Mouse (Mus musculus) limb, embryonic 12.5 days (tissue): ENCODE data around the gene Tmod2. TPM values are rescaled to one million over a fixed set of nuclear protein-coding genes. Genes with fewer than 3 reads are reported as not detected.
"Not testable (repeated sequence)": the region's sequence is repeated elsewhere in the genome, so short reads cannot be mapped to it uniquely, and the experiment has no call there.

Source experiments
- ATAC-seq: fragments of 200-750 bp; cut with Nextera tagmentation; 2 replicates; pipeline ENCODE4 v1.8.0; 2017; ENCODE audit warnings: low read depth, moderate TSS enrichment; ENCODE audit not compliant: insufficient number of reproducible peaks, insufficient read depth, low FRiP score, low TSS enrichment
- H3K27ac ChIP-seq: fragments of 300-500 bp; sonication (generic); 2 replicates; pipeline ENCODE4 v1.5.1; 2016; ENCODE audit warnings: mild to moderate bottlenecking, moderate library complexity
- H3K27me3 ChIP-seq: fragments of 300-500 bp; sonication (generic); 2 replicates; pipeline ENCODE4 v1.6.1; 2016; ENCODE audit warnings: mild to moderate bottlenecking, moderate library complexity
- H3K36me3 ChIP-seq: fragments of 300-500 bp; sonication (generic); 2 replicates; pipeline ENCODE4 v1.6.1; 2016; ENCODE audit warnings: mild to moderate bottlenecking, moderate library complexity
- H3K4me1 ChIP-seq: fragments of 300-500 bp; sonication (generic); replicated peaks from 2 replicates; pipeline ENCODE4 v1.6.1; 2016
- H3K4me2 ChIP-seq: fragments of 300-500 bp; sonication (generic); 2 replicates; pipeline ENCODE4 v1.6.1; 2016; ENCODE audit warnings: mild to moderate bottlenecking, moderate library complexity
- H3K4me3 ChIP-seq: fragments of 300-500 bp; sonication (generic); replicated peaks from 2 replicates; pipeline ENCODE4 v1.5.1; 2016; ENCODE audit warnings: mild to moderate bottlenecking
- H3K9ac ChIP-seq: fragments of 300-500 bp; sonication (generic); replicated peaks from 2 replicates; pipeline ENCODE4 v1.6.1; 2016; ENCODE audit warnings: mild to moderate bottlenecking, moderate library complexity
- H3K9me3 ChIP-seq: fragments of 300-500 bp; sonication (generic); 2 replicates; pipeline ENCODE4 v1.6.1; 2016; ENCODE audit warnings: mild to moderate bottlenecking, moderate library complexity
- WGBS: fragments of 180-500 bp; shearing (Covaris S2); methylation state at CpG from one replicate; pipeline ENCODE4 v1.1.7; 2016; 5-methylcytosine and 5-hydroxymethylcytosine counted together
- polyA plus RNA-seq: library from polyadenylated mRNA; unstranded; fragments of >200 nt; fragmentation: Nextera tagmentation; extraction: Ambion mirVana; gene quantifications from 2 replicates; pipeline ENCODE4 v1.2.1, GENCODE M21; 2016

The Tmod2 gene
- polyA plus RNA-seq, 1 experiment from 2014 or later, result 26.7 TPM

DNA sequence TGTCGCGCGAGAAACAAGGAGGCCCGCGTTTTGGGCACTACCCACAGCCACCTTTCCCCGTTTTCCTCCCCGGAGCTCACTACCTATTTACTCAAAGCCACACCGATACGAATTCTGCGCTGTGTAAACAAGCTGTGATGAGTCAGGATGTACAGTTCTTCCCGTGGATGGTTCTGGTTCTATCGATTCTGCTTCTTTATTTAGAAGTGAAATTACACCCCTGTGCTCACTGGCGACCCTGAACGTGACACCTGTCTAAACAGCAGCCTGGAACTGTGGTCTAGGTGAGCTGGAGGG, 15.1 kb upstream of the Tmod2 start:
- Histone ChIP-seq H3K9ac (peak overlapping the region; percentile 91), H3K9me3 (no peaks in the 10 kb centered on the region), H3K36me3 (no peaks in the 10 kb centered on the region), H3K4me2 (peak overlapping the region; percentile 76), H3K27ac (peak overlapping the region; percentile 91), H3K27me3 (peaks cover 7% of the 10 kb centered on the region), H3K4me3 (peak overlapping the region; percentile 79), H3K4me1 (peaks cover 6% of the 10 kb centered on the region)
- no peak for ATAC-seq
- WGBS, result under 1% methylated on average over 14 of the region's 14 CpGs

DNA sequence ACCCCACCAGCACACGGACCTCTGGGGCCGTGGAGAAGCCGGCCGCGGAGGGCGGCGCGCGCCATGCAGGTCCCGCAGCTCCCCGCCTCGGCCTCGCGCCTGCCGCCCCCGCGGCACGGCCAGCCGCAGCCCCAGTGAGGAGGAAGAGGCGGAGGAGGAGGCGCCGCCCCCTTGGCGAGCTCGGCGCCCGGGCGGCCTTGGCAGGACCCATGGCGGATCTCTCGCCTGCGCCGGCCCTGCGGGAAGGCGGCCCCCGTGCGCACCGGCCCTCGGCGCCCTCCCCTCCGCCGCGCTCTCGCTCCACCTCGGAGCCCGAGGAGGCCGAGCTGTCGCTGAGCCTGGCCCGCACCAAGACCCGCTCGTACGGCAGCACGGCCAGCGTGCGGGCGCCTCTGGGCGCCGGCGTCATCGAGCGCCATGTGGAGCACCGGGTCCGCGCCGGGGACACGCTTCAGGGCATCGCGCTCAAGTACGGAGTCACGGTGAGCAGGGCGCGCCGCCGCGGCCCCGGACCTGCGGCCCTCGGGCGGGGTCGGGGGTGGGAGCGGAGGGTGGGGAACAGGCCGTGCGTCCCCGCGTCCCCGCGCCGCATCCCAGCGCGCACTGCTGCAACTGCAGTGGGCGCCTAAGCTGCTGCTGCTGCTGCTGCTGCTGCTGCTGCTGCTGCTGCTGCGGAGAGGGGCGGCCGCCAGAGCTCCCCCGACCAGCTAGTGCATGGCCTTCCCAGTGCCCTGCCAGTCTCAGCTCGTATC, 14.6 kb upstream of the Tmod2 start, which contains the start of gene Lysmd2:
Gene Lysmd2 (plus strand): TSS at position 186 of the 752 bp plus-strand sequence.
- WGBS, result under 1% methylated on average over 66 of the region's 94 CpGs

DNA sequence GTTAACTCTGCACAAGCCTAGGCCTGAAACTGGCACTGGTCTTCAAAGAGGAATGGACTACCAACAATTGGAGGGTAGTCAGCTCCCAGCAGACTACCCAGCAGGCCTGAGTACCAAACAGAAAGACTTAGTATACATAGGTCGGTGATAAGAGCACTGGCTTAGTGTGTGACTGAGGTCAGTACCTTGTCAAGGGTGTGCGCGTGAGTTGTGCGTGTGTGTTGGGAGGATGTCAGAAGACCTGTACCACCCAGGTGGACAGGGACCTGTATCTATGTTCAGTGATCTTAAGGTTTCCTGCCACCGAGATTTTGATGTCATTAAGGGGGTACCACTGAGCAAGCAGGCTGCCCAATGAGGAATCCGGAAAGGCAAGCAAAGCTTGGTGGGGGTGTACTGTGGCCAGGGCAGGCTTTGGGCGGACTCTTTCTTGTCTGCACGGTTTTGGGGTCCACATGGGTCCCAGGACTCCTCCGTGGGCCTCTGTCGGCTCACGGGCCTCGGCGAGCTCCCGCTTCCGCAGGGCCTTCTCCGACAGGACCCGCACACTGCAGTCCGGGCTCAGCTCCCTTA, 13.9 kb upstream of the Tmod2 start:
- Histone ChIP-seq H3K4me2 (peak overlapping the region; percentile 76), H3K9me3 (0 out of 2 replicates have a peak, but pooled peaks cover 3% of the 10 kb centered on the region), H3K36me3 (no peaks in the 10 kb centered on the region), H3K27me3 (peaks cover 7% of the 10 kb centered on the region), H3K4me1 (peaks cover 6% of the 10 kb centered on the region), H3K9ac (peak overlapping the region; percentile 91), H3K4me3 (peak overlapping the region; percentile 79), H3K27ac (peak overlapping the region; percentile 91)
- peak; percentile 70 for ATAC-seq
- 14% methylated on average over 17 of the region's 18 CpGs for WGBS

More for the DNA sequence above, 14.6 kb upstream of the Tmod2 start, which contains the start of gene Lysmd2:
- H3K4me1 ChIP-seq, result peaks cover 6% of the 10 kb centered on the region
- H3K27me3 ChIP-seq, result peaks cover 7% of the 10 kb centered on the region
- H3K9me3 ChIP-seq, result no peaks in the 10 kb centered on the region
- peak within 1 kb of the TSS; percentile 76 for H3K4me2 ChIP-seq
- ATAC-seq, result peak; percentile 80
- H3K4me3 ChIP-seq, result peak within 1 kb of the TSS; percentile 79
- H3K9ac ChIP-seq, result peak within 1 kb of the TSS; percentile 91
- no peaks in the 10 kb centered on the region for H3K36me3 ChIP-seq
- peak within 1 kb of the TSS; percentile 91 for H3K27ac ChIP-seq

- Histone ChIP-seq H3K4me2 (no peak overlapping the region), H3K27me3 (peaks cover 7% of the 10 kb centered on the region), H3K9me3 (0 out of 2 replicates have a peak, but pooled peaks cover 3% of the 10 kb centered on the region), H3K4me3 (no peak overlapping the region), H3K27ac (no peak overlapping the region), H3K36me3 (no peaks in the 10 kb centered on the region), H3K4me1 (peaks cover 14% of the 10 kb centered on the region), H3K9ac (no peak overlapping the region)
- WGBS, result 85% methylated on average over 3 of the region's 3 CpGs
- ATAC-seq, result no peak
Observed at GRCm38 (mm10) chr9:75621428-75621827, 10.3 kb upstream of the Tmod2 start.

- not testable (repeated sequence) for ATAC-seq, H3K9ac ChIP-seq, H3K4me2 ChIP-seq, H3K4me3 ChIP-seq, H3K9me3 ChIP-seq, H3K27ac ChIP-seq, H3K36me3 ChIP-seq, H3K4me1 ChIP-seq, H3K27me3 ChIP-seq
- WGBS, result 86% methylated on average over 2 of the region's 2 CpGs
Observed at GRCm38 (mm10) chr9:75619761-75620160, 8.6 kb upstream of the Tmod2 start.

DNA sequence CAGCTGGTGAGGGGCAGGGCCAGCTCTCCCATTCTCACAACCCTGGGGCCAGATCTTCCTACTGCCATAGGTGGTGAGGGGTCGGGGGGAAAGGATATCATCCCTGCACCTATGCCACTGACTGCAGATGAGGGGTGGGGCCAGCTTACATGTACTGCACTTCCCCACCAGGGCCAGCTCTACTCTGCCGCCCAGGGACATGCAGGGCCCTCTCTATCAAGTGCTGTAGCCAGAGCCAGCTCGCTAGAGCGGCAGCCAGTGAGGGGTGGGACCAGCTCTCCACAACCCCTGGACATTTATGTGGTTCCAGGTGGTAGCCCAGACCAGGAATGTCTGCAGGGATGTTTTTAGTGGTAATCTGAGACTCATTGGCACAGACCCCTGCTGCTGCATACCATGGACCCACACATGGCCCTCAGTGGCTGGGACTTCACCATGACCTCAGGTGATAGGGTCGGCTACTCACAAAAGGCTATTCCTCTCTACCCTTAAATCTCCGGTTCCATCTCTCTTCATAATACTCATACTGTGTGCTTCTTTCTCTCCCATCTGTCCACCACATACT, 7.8 kb upstream of the Tmod2 start:
- peak; percentile 79 for ATAC-seq
- Histone ChIP-seq H3K9ac (no peak overlapping the region), H3K27me3 (peaks cover 2% of the 10 kb centered on the region; the same call in 1 of the 2 replicates), H3K4me2 (no peak overlapping the region), H3K27ac (no peak overlapping the region), H3K4me1 (peaks cover 8% of the 10 kb centered on the region), H3K9me3 (0 out of 2 replicates have a peak, but pooled peaks cover 3% of the 10 kb centered on the region), H3K36me3 (no peaks in the 10 kb centered on the region), H3K4me3 (no peak overlapping the region)
- WGBS, result 57% methylated on average over 6 of the region's 6 CpGs

DNA sequence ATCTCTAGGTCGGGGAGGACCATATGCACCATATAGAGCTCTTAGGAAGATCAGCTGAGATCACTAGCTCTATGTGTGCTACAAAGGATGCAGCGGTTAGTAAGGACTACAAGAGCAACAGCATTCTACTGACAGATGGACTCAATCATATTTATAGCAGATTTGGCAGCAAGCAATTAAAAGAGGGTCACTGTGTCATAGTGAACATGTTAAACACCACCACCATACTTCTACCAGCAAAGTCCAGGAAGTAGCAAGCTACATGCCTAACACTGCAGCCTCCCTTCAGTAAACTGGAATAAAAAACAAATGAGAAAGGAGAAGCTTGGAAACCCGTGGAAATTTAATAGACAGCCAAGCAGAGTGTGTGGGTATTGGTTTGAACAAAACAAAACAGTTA, 5.4 kb upstream of the Tmod2 start:
- no peak overlapping the region for H3K27ac ChIP-seq
- 66% methylated on average over 3 of the region's 3 CpGs for WGBS
- H3K9ac ChIP-seq, result no peak overlapping the region
- ATAC-seq, result no peak
- H3K36me3 ChIP-seq, result no peaks in the 10 kb centered on the region
- no peak overlapping the region for H3K4me2 ChIP-seq
- H3K27me3 ChIP-seq, result no peaks in the 10 kb centered on the region
- H3K4me3 ChIP-seq, result no peak overlapping the region
- 0 out of 2 replicates have a peak, but pooled peaks cover 3% of the 10 kb centered on the region for H3K9me3 ChIP-seq
- H3K4me1 ChIP-seq, result peaks cover 8% of the 10 kb centered on the region

DNA sequence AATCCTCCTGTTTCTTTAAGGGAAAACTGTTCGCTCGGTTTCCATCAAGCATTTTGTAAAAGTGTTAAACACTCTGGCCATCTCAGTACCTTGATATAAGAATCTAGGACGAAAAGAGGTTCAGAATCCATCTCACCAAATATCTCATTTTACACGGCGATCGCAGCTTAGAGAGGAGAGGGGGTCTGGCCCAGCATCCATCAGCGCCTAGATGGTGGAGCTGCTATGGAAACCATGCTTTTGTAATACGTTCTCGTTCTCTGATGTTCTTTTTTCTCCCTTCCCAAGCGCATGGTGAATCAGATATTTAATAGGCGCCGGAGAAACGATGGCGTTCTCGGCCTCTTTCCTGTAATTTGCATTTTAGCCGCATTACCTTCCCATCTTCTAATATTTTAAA, 1.2 kb downstream of the Tmod2 start:
- Histone ChIP-seq H3K9me3 (no peaks in the 10 kb centered on the region), H3K36me3 (no peaks in the 10 kb centered on the region), H3K4me1 (peaks cover 3% of the 10 kb centered on the region; the same call in 1 of the 2 replicates), H3K4me3 (peak overlapping the region; percentile 82), H3K27ac (no peak overlapping the region), H3K4me2 (peak overlapping the region; percentile 84), H3K9ac (peak overlapping the region; percentile 18; the same call in 1 of the 2 replicates), H3K27me3 (peaks cover 3% of the 10 kb centered on the region; the same call in 1 of the 2 replicates)
- 20% methylated on average over 16 of the region's 16 CpGs for WGBS
- ATAC-seq, result no peak

GRCm38 (mm10) chr9:75609505-75609904, 1.6 kb downstream of the Tmod2 start:
- Histone ChIP-seq H3K36me3 (no peaks in the 10 kb centered on the region), H3K4me2 (peak overlapping the region; percentile 84; the same call in 1 of the 2 replicates), H3K9ac (no peak overlapping the region), H3K4me3 (no peak overlapping the region), H3K4me1 (peaks cover 3% of the 10 kb centered on the region; the same call in 1 of the 2 replicates), H3K27me3 (peaks cover 3% of the 10 kb centered on the region; the same call in 1 of the 2 replicates), H3K9me3 (no peaks in the 10 kb centered on the region; the same call in 1 of the 2 replicates), H3K27ac (no peak overlapping the region)
- WGBS, result 61% methylated on average over 1 of the region's 1 CpGs
- ATAC-seq, result no peak

- H3K4me3 ChIP-seq, result no peak overlapping the region
- H3K9ac ChIP-seq, result no peak overlapping the region
- H3K27me3 ChIP-seq, result peaks cover 3% of the 10 kb centered on the region; the same call in 1 of the 2 replicates
- no peak for ATAC-seq
- H3K36me3 ChIP-seq, result no peaks in the 10 kb centered on the region
- peaks cover 3% of the 10 kb centered on the region; the same call in 1 of the 2 replicates for H3K4me1 ChIP-seq
- no peak overlapping the region for H3K4me2 ChIP-seq
- H3K27ac ChIP-seq, result no peak overlapping the region
- WGBS, result 94% methylated on average over 4 of the region's 4 CpGs
- no peaks in the 10 kb centered on the region; the same call in 1 of the 2 replicates for H3K9me3 ChIP-seq
Observed at GRCm38 (mm10) chr9:75607496-75607895, 3.6 kb downstream of the Tmod2 start.

GRCm38 (mm10) chr9:75601510-75601909, 9.6 kb downstream of the Tmod2 start:
- 33% methylated on average over 12 of the region's 12 CpGs for WGBS
- H3K27ac ChIP-seq, result no peak overlapping the region
- H3K4me3 ChIP-seq, result no peak overlapping the region
- H3K9ac ChIP-seq, result no peak overlapping the region
- no peak for ATAC-seq
- no peaks in the 10 kb centered on the region for H3K36me3 ChIP-seq
- peak overlapping the region; percentile 41 for H3K4me2 ChIP-seq
- H3K4me1 ChIP-seq, result peaks cover 13% of the 10 kb centered on the region
- no peaks in the 10 kb centered on the region for H3K27me3 ChIP-seq
- no peaks in the 10 kb centered on the region; the same call in 1 of the 2 replicates for H3K9me3 ChIP-seq
